Mouse (Mus musculus) embryonic fibroblast, embryonic 13.5 days (primary cell): ENCODE measurements at regions not wholly inside any gene's neighbourhood (a gene's known extent, or its start where the extent isn't known, plus 50 kb on each side); places are given as distances from the start of the nearest gene placed in this dataset.

ENCODE experiments used
- H3K27ac ChIP-seq: 2 replicates; pipeline ENCODE4 v1.5.1; 2012; ENCODE audit warnings: low read length, control low read depth, inconsistent platforms; ENCODE audit not compliant: insufficient read depth
- H3K4me1 ChIP-seq: 2 replicates; pipeline ENCODE4 v1.6.1; 2011; ENCODE audit warnings: low read length; ENCODE audit not compliant: control insufficient read depth, insufficient read depth
- H3K4me3 ChIP-seq: 2 replicates; pipeline ENCODE4 v1.5.1; 2011; ENCODE audit warnings: mild to moderate bottlenecking, control low read depth, low read length; ENCODE audit not compliant: insufficient read depth
- CTCF ChIP-seq: IDR thresholded peaks from 2 replicates; pipeline ENCODE4 v1.5.1; 2011; ENCODE audit warnings: mild to moderate bottlenecking, control low read depth, low read length, moderate library complexity, borderline replicate concordance; ENCODE audit not compliant: insufficient read depth
- POLR2A ChIP-seq: IDR thresholded peaks from 2 replicates; pipeline ENCODE4 v1.6.1; 2011; ENCODE audit warnings: low read depth, mild to moderate bottlenecking, control low read depth, low read length, moderate library complexity

GRCm38 (mm10) chr16:87102057-87102456, 251.9 kb upstream of the N6amt1 start:
- no peak overlapping the region for H3K4me3 ChIP-seq
- 0 out of 2 replicates have a peak, but pooled peaks cover 3% of the 10 kb centered on the region for H3K4me1 ChIP-seq
- no peak for TF ChIP-seq POLR2A
- TF ChIP-seq CTCF = no peak
- H3K27ac ChIP-seq = no peak overlapping the region

- H3K27ac ChIP-seq = no peak overlapping the region
- H3K4me1 ChIP-seq = no peaks in the 10 kb centered on the region
- H3K4me3 ChIP-seq = no peak overlapping the region
- TF ChIP-seq CTCF (no peak), POLR2A (no peak)
These were observed 262.0 kb upstream of the N6amt1 start for GRCm38 (mm10) chr16:87092011-87092410.

GRCm38 (mm10) chr16:87089322-87089721, 264.7 kb upstream of the N6amt1 start:
- no peak for TF ChIP-seq CTCF
- no peak for TF ChIP-seq POLR2A
- no peaks in the 10 kb centered on the region for H3K4me1 ChIP-seq
- H3K27ac ChIP-seq = no peak overlapping the region
- H3K4me3 ChIP-seq = no peak overlapping the region

GRCm38 (mm10) chr16:87083505-87083904, 270.5 kb upstream of the N6amt1 start:
- no peaks in the 10 kb centered on the region for H3K4me1 ChIP-seq
- TF ChIP-seq POLR2A (no peak), CTCF (no peak)

GRCm38 (mm10) chr16:87077385-87077784, 276.6 kb upstream of the N6amt1 start:
- TF ChIP-seq CTCF = no peak
- no peak for TF ChIP-seq POLR2A
- Histone ChIP-seq H3K4me3 (no peak overlapping the region), H3K4me1 (no peaks in the 10 kb centered on the region), H3K27ac (no peak overlapping the region)

More at GRCm38 (mm10) chr16:87083505-87083904, 270.5 kb upstream of the N6amt1 start:
- Histone ChIP-seq H3K27ac (no peak overlapping the region), H3K4me3 (no peak overlapping the region)

- Histone ChIP-seq H3K27ac (no peak overlapping the region), H3K4me1 (no peaks in the 10 kb centered on the region), H3K4me3 (no peak overlapping the region)
- no peak for TF ChIP-seq POLR2A
- no peak for TF ChIP-seq CTCF
These were observed 284.7 kb upstream of the N6amt1 start for GRCm38 (mm10) chr16:87069294-87069693.

GRCm38 (mm10) chr16:87067981-87068380, 286.0 kb upstream of the N6amt1 start:
- H3K4me1 ChIP-seq = no peaks in the 10 kb centered on the region
- no peak overlapping the region for H3K27ac ChIP-seq
- no peak overlapping the region for H3K4me3 ChIP-seq
- TF ChIP-seq POLR2A (no peak), CTCF (no peak)

GRCm38 (mm10) chr16:87067523-87067922, 286.5 kb upstream of the N6amt1 start:
- Histone ChIP-seq H3K4me3 (no peak overlapping the region), H3K27ac (no peak overlapping the region), H3K4me1 (no peaks in the 10 kb centered on the region)
- TF ChIP-seq CTCF = no peak
- TF ChIP-seq POLR2A = no peak

- TF ChIP-seq POLR2A (no peak), CTCF (no peak)
- Histone ChIP-seq H3K27ac (no peak overlapping the region), H3K4me1 (no peaks in the 10 kb centered on the region), H3K4me3 (no peak overlapping the region)
These were observed 293.5 kb upstream of the N6amt1 start for GRCm38 (mm10) chr16:87060473-87060872.

GRCm38 (mm10) chr16:87049741-87050383, 304.1 kb upstream of the N6amt1 start:
- H3K4me3 ChIP-seq = no peak overlapping the region
- no peak overlapping the region for H3K27ac ChIP-seq
- no peak for TF ChIP-seq CTCF
- TF ChIP-seq POLR2A = no peak
- no peaks in the 10 kb centered on the region for H3K4me1 ChIP-seq
